Mouse (Mus musculus) kidney, postnatal 14 days (tissue): Measurements from ENCODE around the gene Gm21974.
"Not testable (repeated sequence)": the region's sequence is repeated elsewhere in the genome, so short reads cannot be mapped to it uniquely, and the experiment has no call there.

Experiments
- DNase-seq: peaks from one replicate; pipeline ENCODE4 v3.0.0; 2022; ENCODE audit warnings: mixed read lengths

Gene Gm21974

GRCm38 (mm10) chr7:127895442-127895841, at the start of gene Gm21974, which contains the start of gene Vkorc1:
Gm21974 (minus strand) TSS chr7:127895454.
Vkorc1 (minus strand) TSS chr7:127895617.
- DNase-seq = peak; percentile 98

DNA sequence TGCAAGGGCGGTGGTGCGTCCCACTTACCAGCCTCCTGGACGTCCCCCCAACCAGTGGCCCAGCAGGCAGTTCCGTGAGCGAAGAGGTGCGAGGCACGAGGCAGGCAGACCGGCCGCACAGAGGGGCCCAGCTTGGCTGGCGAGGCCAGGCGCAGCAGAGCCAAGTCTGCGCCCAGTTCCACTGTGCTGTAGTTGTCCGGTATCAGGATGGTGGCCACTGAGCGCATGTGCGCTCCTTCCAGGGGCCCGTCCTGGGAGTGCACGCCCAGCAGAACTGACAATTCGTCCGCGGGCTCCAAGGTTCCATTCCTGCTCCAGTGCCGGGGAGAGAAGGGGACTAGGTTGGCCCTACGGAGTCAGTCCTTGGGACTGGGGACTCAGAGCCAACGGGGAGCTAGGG, 49.4 kb upstream of the Gm21974 start:
- DNase-seq = no peak

GRCm38 (mm10) chr7:127942097-127942496, 46.8 kb upstream of the Gm21974 start:
- not testable (repeated sequence) for DNase-seq

- DNase-seq = no peak
Observed at GRCm38 (mm10) chr7:127936216-127936884, 41.1 kb upstream of the Gm21974 start.

DNA sequence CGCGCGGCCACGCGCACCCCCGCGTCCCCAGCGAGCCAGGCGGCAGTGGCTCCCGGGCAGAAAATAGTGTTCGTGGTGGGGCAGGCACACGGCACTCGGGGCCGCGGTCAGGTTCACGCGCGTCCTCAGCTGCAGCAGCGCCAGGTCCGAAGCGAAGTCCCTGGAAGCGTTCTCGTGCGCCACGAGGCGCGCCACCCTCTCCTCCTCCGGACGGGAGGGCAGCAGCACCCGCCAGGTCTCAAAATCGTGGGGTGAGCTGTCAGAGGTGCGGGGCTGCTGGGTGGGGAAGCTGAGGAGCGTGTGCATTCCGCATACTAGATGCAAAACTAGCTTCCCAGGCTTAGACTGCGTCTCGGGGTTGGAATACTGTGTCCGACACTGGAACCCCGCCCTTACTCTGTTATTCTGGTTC, 40.5 kb upstream of the Gm21974 start:
- DNase-seq = no peak

DNA sequence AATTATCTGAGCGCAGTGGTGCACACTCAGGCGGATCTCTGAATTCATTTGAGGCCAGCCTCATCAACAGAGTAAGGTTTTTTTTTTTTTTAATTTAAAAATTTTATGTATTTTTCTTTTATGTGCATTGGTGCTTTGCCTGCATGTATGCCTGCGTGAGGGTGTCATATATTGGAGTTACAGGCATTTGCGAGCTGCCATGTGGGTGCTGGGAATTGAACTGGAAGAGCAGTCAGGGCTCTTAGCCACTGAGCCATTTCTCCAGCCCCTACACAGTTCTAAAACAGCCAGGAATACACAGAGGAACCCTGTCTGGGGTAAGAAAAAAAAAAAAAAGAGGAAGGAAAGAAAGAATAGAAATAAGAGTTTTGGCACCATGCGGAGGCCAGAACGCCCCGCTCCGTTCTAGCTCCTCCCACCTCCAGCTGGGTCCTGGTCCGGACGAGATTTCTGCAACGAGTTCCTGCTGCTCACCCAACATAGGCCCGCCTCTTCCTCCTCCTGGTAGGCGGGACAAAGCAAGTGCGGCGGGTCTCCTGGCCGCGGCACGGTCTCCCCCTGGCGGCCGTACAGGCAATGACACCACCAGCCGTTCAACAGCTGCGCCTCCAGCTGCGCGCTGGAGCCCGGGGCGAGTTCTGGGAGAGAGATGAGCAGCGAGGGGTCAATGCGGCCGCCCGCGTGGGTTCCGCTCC, 39.9 kb upstream of the Gm21974 start:
- DNase-seq = peak; percentile 97

DNA sequence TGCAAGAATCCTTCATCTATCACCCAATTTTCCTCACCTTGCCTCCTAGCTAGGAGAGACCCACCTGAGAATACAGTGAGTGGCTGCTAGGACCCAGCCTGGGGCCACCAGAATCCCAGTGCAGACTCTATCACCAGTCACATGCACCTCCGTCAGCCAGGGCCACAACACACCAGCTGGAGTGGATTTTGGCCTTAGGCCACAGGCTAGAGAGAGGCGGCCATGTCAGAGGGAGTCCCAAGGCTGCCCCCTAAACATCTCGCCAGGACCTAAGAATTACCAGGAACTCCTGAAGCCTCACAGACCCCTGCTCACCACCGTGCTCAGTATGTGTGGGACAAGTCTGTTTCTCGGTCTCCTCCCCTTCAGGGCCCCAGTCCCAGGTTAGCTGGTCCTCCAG, 38.8 kb upstream of the Gm21974 start:
- DNase-seq = no peak

DNA sequence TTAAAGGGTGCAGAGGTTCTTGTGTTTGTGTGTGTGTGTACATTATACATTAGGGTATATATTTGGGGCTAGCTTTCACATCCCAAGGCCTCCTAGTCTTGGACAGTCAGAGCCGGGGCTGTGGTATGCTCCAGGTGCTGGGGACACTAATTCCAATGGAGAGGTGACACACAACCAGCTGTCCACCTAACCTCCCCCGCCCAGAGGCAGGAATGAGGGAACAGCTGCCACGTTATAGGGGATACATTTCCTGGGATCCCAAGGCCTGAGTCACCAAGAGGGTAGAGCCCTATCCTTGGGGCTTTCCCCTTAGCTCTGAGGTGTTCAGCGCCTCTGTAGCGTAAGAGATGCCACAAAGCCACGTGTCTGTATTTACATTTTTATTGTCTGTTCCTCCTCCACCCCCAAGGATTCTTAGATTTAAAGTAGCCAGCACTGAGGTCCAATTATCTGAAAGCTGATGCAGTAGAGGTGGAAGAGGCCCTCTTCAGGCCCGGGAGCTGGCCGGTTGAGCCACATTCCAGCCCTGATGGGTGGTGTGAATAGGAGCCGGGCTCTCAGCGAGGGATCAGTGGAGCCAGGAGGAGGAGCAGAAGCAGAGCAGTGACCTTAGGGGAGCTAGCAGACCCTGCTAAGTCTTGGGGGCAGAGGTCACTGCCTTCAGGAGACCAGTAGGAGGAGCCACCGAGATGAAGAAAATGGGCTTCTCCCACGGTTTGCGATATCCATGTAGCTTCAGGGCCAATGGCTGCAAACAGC, 37.2 kb upstream of the Gm21974 start:
- DNase-seq = peak; percentile 59

- DNase-seq = peak; percentile 82
Observed at GRCm38 (mm10) chr7:127931351-127932135, 36.3 kb upstream of the Gm21974 start.

DNA sequence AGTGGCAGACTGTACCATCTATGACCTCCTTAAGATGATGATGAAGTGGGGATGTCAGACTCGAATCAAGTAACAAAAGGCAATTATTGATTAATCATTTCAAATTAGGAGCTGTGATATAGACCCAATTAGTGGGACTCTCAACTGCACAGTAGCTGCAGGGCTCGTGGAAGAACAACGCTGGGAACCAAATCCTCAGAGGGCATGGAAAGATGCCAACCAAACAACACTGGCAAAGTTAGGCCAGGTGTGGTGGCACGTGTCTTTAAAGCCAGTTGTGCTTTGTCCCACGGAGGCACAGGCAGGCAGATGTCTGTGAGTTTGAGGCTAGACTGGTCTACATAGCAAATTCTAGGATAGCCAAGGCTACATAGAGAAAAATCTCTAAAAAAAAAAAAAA, 35.4 kb upstream of the Gm21974 start:
- no peak for DNase-seq

GRCm38 (mm10) chr7:127929923-127930322, 34.7 kb upstream of the Gm21974 start, which contains the start of gene Prss8:
Prss8 (minus strand) TSS chr7:127930104.
- DNase-seq = peak; percentile 92

DNA sequence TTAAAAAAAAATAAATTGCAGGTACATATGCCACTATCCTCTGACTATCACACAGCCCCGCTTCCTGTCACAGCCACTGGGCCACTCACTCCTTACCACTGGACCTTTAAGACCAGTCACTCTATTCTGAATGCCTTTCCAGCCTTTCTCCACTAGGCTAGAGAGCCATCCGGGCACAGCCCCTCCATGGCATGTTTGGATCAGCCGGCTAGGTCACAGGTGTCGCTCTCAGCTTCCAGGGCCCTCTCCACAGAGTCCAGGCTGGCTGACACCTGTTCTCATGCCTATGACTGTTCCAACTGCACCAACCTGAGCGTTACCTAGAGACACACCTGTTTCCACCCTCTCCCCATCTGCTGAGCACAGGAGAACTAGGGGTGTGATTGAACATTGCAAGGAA, 33.3 kb upstream of the Gm21974 start:
- DNase-seq = peak; percentile 64

DNA sequence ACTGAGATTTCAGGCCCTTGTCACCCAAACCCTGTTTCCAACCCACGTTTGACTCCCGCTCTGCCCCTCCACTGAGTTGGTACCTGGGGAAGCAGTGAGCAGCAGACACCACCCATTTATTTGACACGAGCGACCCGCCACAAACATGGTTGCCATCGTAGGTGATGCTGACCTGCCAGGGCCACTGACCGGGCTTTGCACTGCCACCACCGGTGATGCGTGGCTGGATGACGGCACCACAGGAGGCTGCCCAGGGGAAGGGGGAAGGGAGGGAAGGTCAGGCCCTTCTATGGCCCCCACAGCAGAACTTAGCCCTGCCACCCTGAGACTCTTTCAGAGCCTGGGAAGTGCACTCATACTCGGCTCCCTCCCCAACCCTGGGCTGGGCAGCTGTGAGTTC, 32.5 kb upstream of the Gm21974 start:
- no peak for DNase-seq

DNA sequence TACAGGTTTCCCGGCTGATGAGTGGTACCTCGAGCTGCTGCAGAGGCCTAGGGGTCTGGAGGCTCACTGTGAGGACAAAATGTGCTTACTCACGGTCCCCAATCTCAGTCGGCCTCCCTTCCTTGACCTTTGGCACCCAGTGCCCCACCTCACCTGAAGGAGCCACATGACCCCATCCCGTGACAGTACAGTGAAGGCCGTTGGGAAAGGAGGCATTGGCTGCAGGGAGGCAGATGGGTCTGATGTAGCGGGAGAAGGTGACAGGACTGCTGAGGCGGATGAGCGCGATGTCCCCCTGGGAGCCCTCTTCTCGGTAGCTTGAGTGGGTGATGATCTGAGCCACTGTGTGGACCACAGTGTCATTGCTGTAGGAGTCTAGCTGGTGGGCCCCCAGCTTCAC, 31.6 kb upstream of the Gm21974 start:
- DNase-seq = peak; percentile 76

- peak; percentile 82 for DNase-seq
Observed at GRCm38 (mm10) chr7:127926066-127926465, 30.8 kb upstream of the Gm21974 start.

GRCm38 (mm10) chr7:127925252-127925651, 30.0 kb upstream of the Gm21974 start:
- DNase-seq = peak; percentile 92

GRCm38 (mm10) chr7:127923714-127924113, 28.5 kb upstream of the Gm21974 start:
- DNase-seq = no peak

GRCm38 (mm10) chr7:127922451-127923275, 27.4 kb upstream of the Gm21974 start:
- DNase-seq = no peak

- no peak for DNase-seq
Observed at GRCm38 (mm10) chr7:127921516-127921915, 26.3 kb upstream of the Gm21974 start.

DNA sequence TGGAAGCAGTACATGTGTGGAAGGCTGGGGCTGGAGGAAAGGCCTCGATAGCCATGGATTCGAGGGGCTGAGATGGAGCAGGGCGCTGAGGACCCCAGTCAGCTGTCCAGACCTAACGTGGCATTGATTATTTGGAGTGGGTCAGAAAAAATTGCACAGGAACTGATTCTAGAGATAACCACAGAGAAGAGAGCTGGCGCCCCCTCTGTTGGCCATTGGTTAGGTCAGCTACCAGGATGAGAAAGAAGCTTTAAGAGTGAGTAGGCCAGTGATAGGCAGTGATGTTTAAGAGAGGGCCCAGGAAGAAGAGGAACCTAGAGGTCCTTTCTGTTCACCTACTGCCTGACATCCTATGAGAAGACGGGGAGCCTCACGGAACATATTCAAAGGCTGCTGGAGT, 24.0 kb upstream of the Gm21974 start:
- no peak for DNase-seq

GRCm38 (mm10) chr7:127918203-127918602, 22.9 kb upstream of the Gm21974 start:
- peak; percentile 73 for DNase-seq

DNA sequence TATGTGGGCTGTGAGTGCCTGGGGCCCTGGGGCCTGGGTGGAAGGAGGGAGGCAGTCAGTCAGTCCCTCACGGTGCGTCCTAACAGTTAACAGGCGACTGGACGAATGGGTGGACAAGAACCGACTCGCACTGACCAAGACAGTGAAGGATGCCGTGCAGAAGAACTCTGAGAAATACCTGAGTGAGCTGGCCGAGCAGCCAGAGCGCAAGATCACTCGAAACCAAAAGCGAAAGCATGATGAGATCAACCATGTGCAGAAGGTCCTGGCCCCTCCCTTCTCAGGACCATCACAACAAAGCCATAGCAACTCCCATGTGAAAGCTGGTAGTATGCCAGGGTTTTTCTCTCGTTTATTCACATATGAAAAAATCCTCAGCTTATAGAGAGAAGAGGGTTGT, 20.0 kb upstream of the Gm21974 start:
- no peak for DNase-seq
